Mouse (Mus musculus): Measurements from ENCODE around the gene Plpp6. TPM values are rescaled to one million over a fixed set of nuclear protein-coding genes. Genes with fewer than 3 reads are reported as not detected.

Gene Plpp6
- 7.9 and 8.8 TPM in 2 replicates for polyA plus RNA-seq (2015; fragmentation: Nextera tagmentation; extraction: Ambion mirVana)

DNA sequence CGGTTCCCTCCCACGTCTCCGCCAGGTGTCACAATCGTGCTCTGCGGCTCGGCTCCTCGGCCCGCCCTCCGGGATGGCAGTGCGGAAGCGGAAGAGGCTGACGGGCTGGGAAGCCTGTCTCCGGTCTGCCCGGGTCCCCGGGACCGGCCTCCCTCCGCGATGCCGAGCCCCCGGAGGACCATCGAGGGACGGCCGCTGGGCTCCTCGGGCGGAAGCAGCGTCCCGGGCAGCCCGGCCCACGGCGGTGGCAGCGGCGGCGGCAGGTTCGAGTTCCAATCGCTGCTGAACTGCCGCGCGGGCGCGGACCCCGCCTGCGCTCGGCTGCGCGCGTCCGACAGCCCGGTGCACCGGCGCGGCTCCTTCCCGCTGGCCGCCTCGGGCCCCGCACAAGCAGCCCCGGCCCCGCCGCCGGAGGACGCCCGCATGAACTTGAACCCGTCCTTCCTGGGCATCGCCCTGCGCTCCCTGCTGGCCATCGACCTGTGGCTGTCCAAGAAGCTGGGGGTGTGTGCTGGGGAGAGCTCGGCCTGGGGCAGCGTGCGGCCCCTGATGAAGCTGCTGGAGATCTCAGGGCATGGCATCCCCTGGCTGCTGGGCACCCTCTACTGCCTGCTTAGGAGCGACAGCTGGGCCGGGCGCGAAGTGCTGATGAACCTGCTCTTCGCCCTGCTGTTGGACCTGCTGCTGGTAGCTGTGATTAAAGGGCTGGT, at the start of gene Plpp6:
Plpp6 (plus strand) TSS at position 112 of the 710 bp plus-strand sequence.
- under 1% methylated on average over 73 of the region's 73 CpGs for WGBS
- H3K9me3 ChIP-seq (replicated peaks; ENCODE audit: control insufficient read depth, low read length) = no peaks in the 10 kb centered on the region
- H3K4me3 ChIP-seq (ENCODE audit: low read length) = peak within 1 kb of the TSS; percentile 65
- peak within 1 kb of the TSS; percentile 73 for H3K4me2 ChIP-seq (ENCODE audit: low read depth, low read length)
- H3K27ac ChIP-seq (ENCODE audit: low read length) = peak within 1 kb of the TSS; percentile 95
- ATAC-seq (replicated peaks; ENCODE audit: extremely low read depth, insufficient read depth, low FRiP score) = peak; percentile 82
- no peaks in the 10 kb centered on the region for H3K27me3 ChIP-seq (ENCODE audit: control insufficient read depth, insufficient read depth, low read length)
- H3K4me1 ChIP-seq (ENCODE audit: control insufficient read depth, insufficient read depth, low read length) = peaks cover 22% of the 10 kb centered on the region
- peak within 1 kb of the TSS; percentile 83 for H3K9ac ChIP-seq (ENCODE audit: low read length)
- no peaks in the 10 kb centered on the region for H3K36me3 ChIP-seq (ENCODE audit: control insufficient read depth, insufficient read depth)

DNA sequence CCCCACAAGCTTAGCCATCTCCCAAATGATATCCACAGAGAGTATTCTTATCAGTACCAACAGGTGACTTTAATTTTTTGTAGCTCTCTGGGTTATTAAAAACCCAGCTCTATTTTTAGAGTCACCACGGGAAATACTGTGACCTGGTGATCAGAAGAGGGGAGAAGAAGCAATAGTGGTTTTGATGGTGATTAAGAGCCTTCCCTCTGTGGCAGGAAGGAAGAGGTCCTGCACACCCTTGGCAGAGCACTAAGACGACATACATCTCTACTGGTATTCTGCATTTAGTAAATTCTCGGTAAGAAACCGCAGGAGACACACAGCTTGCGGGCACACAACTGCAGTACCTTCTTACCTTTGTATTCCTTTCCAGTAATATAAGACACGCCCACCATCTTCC, 49.2 kb upstream of the Plpp6 start:
- Histone ChIP-seq H3K36me3 (ENCODE audit: control insufficient read depth, insufficient read depth) (no peaks in the 10 kb centered on the region), H3K4me3 (ENCODE audit: low read length) (no peak overlapping the region)
- no peak for ATAC-seq (replicated peaks; ENCODE audit: extremely low read depth, insufficient read depth, low FRiP score)

DNA sequence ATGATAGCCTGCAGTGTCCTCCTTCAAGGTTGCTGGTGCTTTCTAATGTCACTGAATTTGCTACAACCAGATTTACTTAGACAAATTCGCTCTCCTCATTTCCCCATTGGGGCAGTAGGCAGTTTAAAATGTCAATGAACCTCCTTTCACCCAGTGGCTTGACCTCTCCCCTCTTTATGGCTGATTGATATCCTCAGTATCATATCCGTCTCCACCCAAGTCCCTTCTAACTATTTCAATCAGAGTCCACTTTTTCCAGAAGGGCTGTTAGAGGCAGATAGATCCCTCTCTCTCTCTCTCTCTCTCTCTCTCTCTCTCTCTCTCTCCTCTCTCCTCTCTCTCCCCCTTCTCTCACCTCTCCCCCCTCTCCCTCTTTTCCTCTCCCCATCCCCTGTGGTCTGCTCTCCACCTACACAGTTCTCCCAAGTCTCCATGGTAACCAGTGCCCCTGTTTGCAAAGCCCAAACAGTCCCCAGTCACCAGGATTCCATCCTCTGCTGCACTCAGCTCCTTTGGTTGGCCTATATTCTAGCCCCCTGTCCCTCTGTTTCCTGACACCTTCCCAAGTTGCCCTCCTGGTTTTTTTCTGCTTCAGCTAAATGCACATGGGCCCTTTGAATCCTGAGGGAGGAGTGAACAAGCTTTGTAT, 48.0 kb upstream of the Plpp6 start:
- WGBS = 79% methylated on average over 2 of the region's 2 CpGs

More for the DNA sequence above, 49.2 kb upstream of the Plpp6 start:
- Histone ChIP-seq H3K4me1 (ENCODE audit: control insufficient read depth, insufficient read depth, low read length) (no peaks in the 10 kb centered on the region; the same call in 1 of the 2 replicates), H3K27me3 (ENCODE audit: control insufficient read depth, insufficient read depth, low read length) (no peaks in the 10 kb centered on the region), H3K4me2 (ENCODE audit: low read depth, low read length) (no peak overlapping the region), H3K9ac (ENCODE audit: low read length) (no peak overlapping the region), H3K9me3 (replicated peaks; ENCODE audit: control insufficient read depth, low read length) (no peaks in the 10 kb centered on the region), H3K27ac (ENCODE audit: low read length) (no peak overlapping the region)
- WGBS = 58% methylated on average over 6 of the region's 6 CpGs

DNA sequence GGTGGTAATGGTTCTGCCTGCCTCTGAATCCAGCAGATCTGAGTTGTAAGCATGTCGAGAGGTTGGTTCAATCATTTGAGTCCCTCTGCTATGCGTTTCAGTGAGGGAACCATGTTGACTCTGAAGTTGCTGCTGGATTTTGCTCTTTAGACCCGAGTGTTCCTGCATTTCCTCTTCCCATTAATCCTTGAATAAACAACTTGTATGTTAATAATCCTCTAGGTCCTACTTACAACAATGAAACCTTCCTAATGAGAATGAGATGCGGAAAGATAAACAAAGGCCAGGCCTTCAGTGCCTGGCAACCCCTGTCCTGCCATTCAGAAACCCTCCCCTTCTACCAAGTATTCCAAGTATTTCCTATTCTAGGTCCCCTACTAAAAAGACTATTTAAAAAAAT, 47.3 kb upstream of the Plpp6 start:
- Histone ChIP-seq H3K36me3 (ENCODE audit: control insufficient read depth, insufficient read depth) (no peaks in the 10 kb centered on the region), H3K9me3 (replicated peaks; ENCODE audit: control insufficient read depth, low read length) (no peaks in the 10 kb centered on the region), H3K4me3 (ENCODE audit: low read length) (no peak overlapping the region), H3K4me2 (ENCODE audit: low read depth, low read length) (no peak overlapping the region), H3K9ac (ENCODE audit: low read length) (no peak overlapping the region), H3K4me1 (ENCODE audit: control insufficient read depth, insufficient read depth, low read length) (no peaks in the 10 kb centered on the region; the same call in 1 of the 2 replicates), H3K27ac (ENCODE audit: low read length) (no peak overlapping the region), H3K27me3 (ENCODE audit: control insufficient read depth, insufficient read depth, low read length) (no peaks in the 10 kb centered on the region)
- 56% methylated on average over 4 of the region's 4 CpGs for WGBS
- ATAC-seq (replicated peaks; ENCODE audit: extremely low read depth, insufficient read depth, low FRiP score) = no peak

More for the DNA sequence above, 48.0 kb upstream of the Plpp6 start:
- no peak overlapping the region for H3K4me2 ChIP-seq (ENCODE audit: low read depth, low read length)
- no peak overlapping the region for H3K4me3 ChIP-seq (ENCODE audit: low read length)
- H3K27ac ChIP-seq (ENCODE audit: low read length) = no peak overlapping the region
- no peak overlapping the region for H3K9ac ChIP-seq (ENCODE audit: low read length)
- no peaks in the 10 kb centered on the region for H3K9me3 ChIP-seq (replicated peaks; ENCODE audit: control insufficient read depth, low read length)
- no peaks in the 10 kb centered on the region; the same call in 1 of the 2 replicates for H3K4me1 ChIP-seq (ENCODE audit: control insufficient read depth, insufficient read depth, low read length)
- H3K27me3 ChIP-seq (ENCODE audit: control insufficient read depth, insufficient read depth, low read length) = no peaks in the 10 kb centered on the region
- no peak for ATAC-seq (replicated peaks; ENCODE audit: extremely low read depth, insufficient read depth, low FRiP score)
- no peaks in the 10 kb centered on the region for H3K36me3 ChIP-seq (ENCODE audit: control insufficient read depth, insufficient read depth)

DNA sequence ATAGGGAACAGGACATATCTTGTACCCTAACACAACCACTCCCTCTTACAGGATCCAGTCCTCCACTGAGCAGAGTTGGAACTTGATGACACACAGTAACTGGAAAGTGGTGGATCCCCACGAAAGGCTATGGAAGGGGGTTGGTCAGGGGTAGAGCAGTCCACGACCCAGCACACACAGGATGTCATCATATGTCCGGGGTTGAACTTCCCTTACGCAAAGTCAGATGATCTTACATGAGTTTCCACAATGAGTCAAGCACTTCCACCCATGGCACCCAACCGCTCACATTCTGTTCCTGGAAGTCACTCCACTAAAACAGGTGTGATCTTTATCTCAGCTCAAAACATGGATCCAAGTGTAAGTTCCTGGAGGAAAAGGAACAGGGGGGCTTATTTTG, 45.9 kb upstream of the Plpp6 start:
- ATAC-seq (replicated peaks; ENCODE audit: extremely low read depth, insufficient read depth, low FRiP score) = no peak
- H3K27me3 ChIP-seq (ENCODE audit: control insufficient read depth, insufficient read depth, low read length) = no peaks in the 10 kb centered on the region
- no peak overlapping the region for H3K4me3 ChIP-seq (ENCODE audit: low read length)
- H3K9ac ChIP-seq (ENCODE audit: low read length) = no peak overlapping the region
- no peak overlapping the region for H3K27ac ChIP-seq (ENCODE audit: low read length)
- no peaks in the 10 kb centered on the region; the same call in 1 of the 2 replicates for H3K4me1 ChIP-seq (ENCODE audit: control insufficient read depth, insufficient read depth, low read length)
- H3K4me2 ChIP-seq (ENCODE audit: low read depth, low read length) = no peak overlapping the region
- WGBS = 80% methylated on average over 5 of the region's 5 CpGs
- H3K9me3 ChIP-seq (replicated peaks; ENCODE audit: control insufficient read depth, low read length) = no peaks in the 10 kb centered on the region
- no peaks in the 10 kb centered on the region for H3K36me3 ChIP-seq (ENCODE audit: control insufficient read depth, insufficient read depth)

DNA sequence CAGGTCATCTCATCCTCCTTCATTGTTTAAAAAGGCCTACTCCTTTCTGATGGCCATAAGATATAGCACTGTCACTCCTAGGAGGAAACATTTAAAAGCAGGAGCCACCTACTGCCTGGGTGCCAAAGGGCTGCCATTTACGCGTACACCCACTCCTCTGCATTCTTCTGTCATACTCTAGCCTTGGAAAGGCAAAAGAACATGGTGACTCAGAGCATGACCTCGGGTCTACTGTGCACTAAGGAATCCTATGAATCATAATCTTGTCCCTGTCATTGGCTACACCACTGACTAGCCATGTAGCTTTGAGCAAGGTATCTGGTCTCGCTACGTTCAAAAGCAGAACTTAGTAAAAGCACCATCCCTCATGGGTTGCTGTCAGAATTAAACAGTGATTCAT, 37.4 kb upstream of the Plpp6 start:
- Histone ChIP-seq H3K36me3 (ENCODE audit: control insufficient read depth, insufficient read depth) (no peaks in the 10 kb centered on the region), H3K9ac (ENCODE audit: low read length) (no peak overlapping the region), H3K4me3 (ENCODE audit: low read length) (no peak overlapping the region), H3K4me1 (ENCODE audit: control insufficient read depth, insufficient read depth, low read length) (peaks cover 11% of the 10 kb centered on the region), H3K27me3 (ENCODE audit: control insufficient read depth, insufficient read depth, low read length) (no peaks in the 10 kb centered on the region), H3K4me2 (ENCODE audit: low read depth, low read length) (no peak overlapping the region), H3K27ac (ENCODE audit: low read length) (no peak overlapping the region), H3K9me3 (replicated peaks; ENCODE audit: control insufficient read depth, low read length) (no peaks in the 10 kb centered on the region)
- ATAC-seq (replicated peaks; ENCODE audit: extremely low read depth, insufficient read depth, low FRiP score) = no peak
- 91% methylated on average over 5 of the region's 5 CpGs for WGBS

DNA sequence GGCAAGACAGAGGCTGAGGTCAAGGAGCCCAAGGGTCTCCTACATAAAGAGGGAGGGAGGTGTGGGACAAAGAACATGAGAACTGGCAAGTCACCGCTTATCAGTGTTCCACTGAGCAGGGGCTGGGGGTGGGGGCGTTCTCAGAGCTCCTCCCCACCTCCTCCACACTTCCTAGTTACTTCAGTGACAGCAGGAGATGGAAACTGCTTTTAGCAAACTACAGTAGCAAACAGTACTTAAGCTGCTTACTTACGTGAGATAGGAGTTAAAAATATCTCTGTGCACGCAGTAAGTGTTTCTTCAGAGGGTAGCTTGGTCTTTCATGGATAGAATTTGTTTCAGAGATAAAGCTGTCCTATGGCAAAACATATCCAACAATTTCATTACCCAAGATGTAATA, 36.4 kb upstream of the Plpp6 start:
- no peak overlapping the region for H3K4me3 ChIP-seq (ENCODE audit: low read length)
- 17% methylated on average over 4 of the region's 4 CpGs for WGBS
- no peak overlapping the region for H3K4me2 ChIP-seq (ENCODE audit: low read depth, low read length)
- H3K9me3 ChIP-seq (replicated peaks; ENCODE audit: control insufficient read depth, low read length) = no peaks in the 10 kb centered on the region
- peak overlapping the region; percentile 67 for H3K27ac ChIP-seq (ENCODE audit: low read length)
- ATAC-seq (replicated peaks; ENCODE audit: extremely low read depth, insufficient read depth, low FRiP score) = no peak
- peaks cover 11% of the 10 kb centered on the region for H3K4me1 ChIP-seq (ENCODE audit: control insufficient read depth, insufficient read depth, low read length)
- H3K36me3 ChIP-seq (ENCODE audit: control insufficient read depth, insufficient read depth) = no peaks in the 10 kb centered on the region
- H3K27me3 ChIP-seq (ENCODE audit: control insufficient read depth, insufficient read depth, low read length) = no peaks in the 10 kb centered on the region
- H3K9ac ChIP-seq (ENCODE audit: low read length) = no peak overlapping the region

DNA sequence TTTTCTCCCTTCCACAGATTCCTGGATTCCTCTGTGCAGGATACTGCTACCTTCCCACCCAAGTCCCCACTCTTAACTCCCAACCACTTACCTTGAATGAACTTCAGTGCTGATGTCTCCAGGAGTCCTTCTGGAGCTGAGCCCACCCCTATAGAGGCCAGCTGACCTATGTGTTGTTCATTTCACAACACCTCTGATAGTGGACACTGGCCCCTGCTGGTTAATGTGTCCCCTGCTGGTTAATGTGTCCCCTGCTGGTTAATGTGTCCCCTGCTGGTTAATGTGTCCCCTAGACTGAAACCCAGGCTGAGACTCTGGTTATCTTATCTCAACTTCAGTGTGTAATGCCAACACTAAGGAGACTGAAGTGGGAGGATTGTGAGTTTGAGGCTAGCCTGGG, 34.7 kb upstream of the Plpp6 start:
- no peak for ATAC-seq (replicated peaks; ENCODE audit: extremely low read depth, insufficient read depth, low FRiP score)
- H3K36me3 ChIP-seq (ENCODE audit: control insufficient read depth, insufficient read depth) = no peaks in the 10 kb centered on the region
- no peak overlapping the region for H3K27ac ChIP-seq (ENCODE audit: low read length)
- no peak overlapping the region for H3K4me3 ChIP-seq (ENCODE audit: low read length)
- H3K9ac ChIP-seq (ENCODE audit: low read length) = no peak overlapping the region
- H3K4me2 ChIP-seq (ENCODE audit: low read depth, low read length) = no peak overlapping the region
- peaks cover 11% of the 10 kb centered on the region for H3K4me1 ChIP-seq (ENCODE audit: control insufficient read depth, insufficient read depth, low read length)
- no peaks in the 10 kb centered on the region for H3K9me3 ChIP-seq (replicated peaks; ENCODE audit: control insufficient read depth, low read length)
- no peaks in the 10 kb centered on the region for H3K27me3 ChIP-seq (ENCODE audit: control insufficient read depth, insufficient read depth, low read length)

DNA sequence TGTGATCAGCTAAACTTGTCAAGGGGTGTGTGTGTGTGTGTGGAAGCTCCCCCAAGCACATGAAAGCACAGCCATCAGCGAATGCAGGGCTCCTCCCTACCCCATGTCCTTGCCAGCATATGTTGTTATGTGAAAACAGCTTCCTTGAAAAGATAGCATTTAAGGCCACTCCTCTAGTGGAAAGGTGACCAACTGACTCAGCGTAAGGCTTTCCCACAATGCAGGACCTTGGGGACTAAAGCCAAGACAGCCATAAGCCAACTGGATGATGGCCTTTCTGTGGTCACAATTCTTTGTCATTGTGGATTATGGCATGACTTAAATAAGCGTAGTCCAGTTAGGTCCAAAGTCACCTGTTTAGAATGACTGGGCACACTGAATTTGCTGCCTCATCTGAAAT, 28.9 kb upstream of the Plpp6 start:
- ATAC-seq (replicated peaks; ENCODE audit: extremely low read depth, insufficient read depth, low FRiP score) = no peak
- H3K9me3 ChIP-seq (replicated peaks; ENCODE audit: control insufficient read depth, low read length) = no peaks in the 10 kb centered on the region
- H3K4me3 ChIP-seq (ENCODE audit: low read length) = no peak overlapping the region
- no peak overlapping the region for H3K4me2 ChIP-seq (ENCODE audit: low read depth, low read length)
- H3K27me3 ChIP-seq (ENCODE audit: control insufficient read depth, insufficient read depth, low read length) = no peaks in the 10 kb centered on the region
- no peak overlapping the region for H3K27ac ChIP-seq (ENCODE audit: low read length)
- peaks cover 1% of the 10 kb centered on the region; the same call in 1 of the 2 replicates for H3K4me1 ChIP-seq (ENCODE audit: control insufficient read depth, insufficient read depth, low read length)
- H3K9ac ChIP-seq (ENCODE audit: low read length) = no peak overlapping the region
- 79% methylated on average over 3 of the region's 3 CpGs for WGBS
- H3K36me3 ChIP-seq (ENCODE audit: control insufficient read depth, insufficient read depth) = no peaks in the 10 kb centered on the region
